Mouse (Mus musculus) ES-E14 (cell line): ENCODE results near the gene Iqschfp. TPM values are rescaled to one million over a fixed set of nuclear protein-coding genes. Genes with fewer than 3 reads are reported as not detected.

Experiments used
- DNase-seq: peaks from one replicate; pipeline ENCODE4 v3.0.0-alpha.2; 2013; ENCODE audit warnings: low read depth, low spot score
- H3K27ac ChIP-seq: 2 replicates; pipeline ENCODE4 v1.5.1; 2012; ENCODE audit warnings: low read depth, mild to moderate bottlenecking, low read length, moderate library complexity, mixed read lengths; ENCODE audit not compliant: poor library complexity, insufficient read depth, severe bottlenecking
- H3K36me3 ChIP-seq: 2 replicates; pipeline ENCODE4 v1.6.1; 2012; ENCODE audit warnings: mild to moderate bottlenecking, low read length, moderate library complexity, mixed read lengths; ENCODE audit not compliant: control insufficient read depth, poor library complexity, insufficient read depth, severe bottlenecking
- H3K4me1 ChIP-seq, 2 experiments: fragments of 150-350 bp in 1 of 2; sonication (generic) in 1 of 2; 2 replicates each; pipeline ENCODE4 v1.6.1; 2012; ENCODE audit warnings: low read length in 2 of 2, mild to moderate bottlenecking in 1 of 2, mixed read lengths in 1 of 2; ENCODE audit not compliant: control insufficient read depth in 2 of 2, insufficient read depth in 2 of 2, poor library complexity in 1 of 2
- H3K4me3 ChIP-seq, 2 experiments: fragments of 150-350 bp in 1 of 2; sonication (generic) in 1 of 2; 2 replicates each; pipeline ENCODE4 v1.5.1; 2012; ENCODE audit warnings: low read length in 2 of 2, low read depth in 1 of 2, mild to moderate bottlenecking in 1 of 2, mixed read lengths in 1 of 2; ENCODE audit not compliant: insufficient read depth in 1 of 2, poor library complexity in 1 of 2, severe bottlenecking in 1 of 2
- H3K9ac ChIP-seq: 2 replicates; pipeline ENCODE4 v1.6.1; 2012; ENCODE audit warnings: low read depth, mild to moderate bottlenecking, low read length, mixed read lengths; ENCODE audit not compliant: poor library complexity, insufficient read depth, severe bottlenecking
- H3K9me3 ChIP-seq: fragments of 150-350 bp; sonication (generic); 2 replicates; pipeline ENCODE4 v1.6.1; 2012; ENCODE audit warnings: low read depth, mild to moderate bottlenecking, low read length; ENCODE audit not compliant: control insufficient read depth, insufficient read depth
- CHD2 ChIP-seq: IDR thresholded peaks from 2 replicates; pipeline ENCODE4 v1.6.1; 2014; ENCODE audit warnings: mild to moderate bottlenecking, low read depth, low read length, inconsistent platforms
- HCFC1 ChIP-seq: IDR thresholded peaks from 2 replicates; pipeline ENCODE4 v1.6.1; 2012; ENCODE audit warnings: low read length, inconsistent platforms, borderline replicate concordance; ENCODE audit not compliant: insufficient read depth
- MAFK ChIP-seq: IDR thresholded peaks from 2 replicates; pipeline ENCODE4 v1.6.1; 2014; ENCODE audit warnings: mild to moderate bottlenecking, low read depth, low read length, inconsistent platforms; ENCODE audit not compliant: insufficient read depth
- ZC3H11A ChIP-seq: IDR thresholded peaks from 2 replicates; pipeline ENCODE4 v1.6.1; 2012; ENCODE audit warnings: low read depth, mild to moderate bottlenecking, inconsistent platforms, low read length, borderline replicate concordance
- ZNF384 ChIP-seq: IDR thresholded peaks from 2 replicates; pipeline ENCODE4 v1.6.1; 2012; ENCODE audit warnings: low read depth, low read length, inconsistent platforms
- in situ Hi-C, 2 experiments: fragments of 600-800 bp; cut with MboI; formaldehyde crosslinking; loops; one replicate each; pipeline ENCODE4 v1.15.1; 2025; ENCODE audit warnings: low sequenced_read_pairs in 2 of 2, inconsistent platforms in 1 of 2; ENCODE audit not compliant: unreplicated experiment in 2 of 2
- total RNA-seq: library from RNA; depleted of rRNA; stranded (reverse); fragments of 300-350 nt; gene quantifications from 2 replicates; pipeline ENCODE4 v1.2.3, GENCODE M21; 2012

The Iqschfp gene
- total RNA-seq, 1 experiment: not detected

GRCm38 (mm10) chr3:67925453-67925852, 33.4 kb downstream of the Iqschfp start:
- Histone ChIP-seq H3K36me3 (no peaks in the 10 kb centered on the region), H3K4me3 (no peak overlapping the region), H3K4me1 (no peaks in the 10 kb centered on the region), H3K9ac (no peak overlapping the region), H3K9me3 (no peaks in the 10 kb centered on the region), H3K27ac (no peak overlapping the region)
- DNase-seq: no peak
- in situ Hi-C loops: no loop called here
- TF ChIP-seq ZC3H11A: no peak

DNA sequence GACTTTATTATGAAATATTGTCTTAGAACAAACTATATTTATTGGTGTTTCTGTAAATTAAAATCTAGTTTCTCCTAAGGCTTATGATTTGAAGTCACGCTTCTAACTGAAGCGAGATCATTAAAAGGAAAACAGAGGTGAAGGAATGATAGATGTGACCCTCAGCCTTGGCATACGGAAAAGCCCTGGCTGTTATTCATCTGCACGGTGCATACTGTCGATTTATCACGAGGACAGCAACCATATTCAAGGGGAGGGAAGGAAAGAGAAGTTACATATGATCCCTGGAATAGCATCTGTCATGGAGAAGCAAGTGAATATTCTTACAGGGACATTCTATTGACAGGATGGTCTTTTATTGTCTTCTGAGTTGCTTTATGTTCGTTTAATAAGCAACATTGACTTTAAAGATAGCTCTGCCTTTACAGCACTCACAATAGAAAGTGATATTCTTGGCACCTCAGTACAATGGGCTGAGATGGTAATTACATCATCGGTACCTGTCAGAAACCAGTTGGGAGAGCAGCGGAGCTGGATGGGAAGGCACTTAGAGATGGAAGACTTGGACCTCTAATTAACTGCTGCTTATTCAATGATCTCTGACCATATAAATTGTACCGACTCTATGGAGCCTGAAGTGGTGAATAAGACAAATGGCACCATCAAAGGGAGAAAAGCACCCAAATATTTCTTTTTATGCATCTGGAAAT, 38.5 kb downstream of the Iqschfp start:
- Histone ChIP-seq H3K9me3 (no peaks in the 10 kb centered on the region), H3K4me3 (no peak overlapping the region)

GRCm38 (mm10) chr3:67931181-67931580, 39.1 kb downstream of the Iqschfp start:
- no peaks in the 10 kb centered on the region for H3K9me3 ChIP-seq
- no peak for TF ChIP-seq CHD2
- no peak for TF ChIP-seq ZC3H11A
- TF ChIP-seq ZNF384: no peak
- TF ChIP-seq MAFK: no peak
- no peak for TF ChIP-seq HCFC1
- no peaks in the 10 kb centered on the region for H3K4me1 ChIP-seq
- no peaks in the 10 kb centered on the region for H3K36me3 ChIP-seq
- no peak overlapping the region for H3K9ac ChIP-seq
- in situ Hi-C loops: no loop called here
- no peak overlapping the region for H3K4me3 ChIP-seq
- DNase-seq: no peak
- no peak overlapping the region for H3K27ac ChIP-seq

More for the DNA sequence above, 38.5 kb downstream of the Iqschfp start:
- in situ Hi-C loops: no loop called here
- Histone ChIP-seq H3K9ac (no peak overlapping the region), H3K4me1 (no peaks in the 10 kb centered on the region), H3K27ac (no peak overlapping the region), H3K36me3 (no peaks in the 10 kb centered on the region)
- DNase-seq: no peak
- no peak for TF ChIP-seq MAFK
- no peak for TF ChIP-seq ZNF384
- TF ChIP-seq HCFC1: no peak
- no peak for TF ChIP-seq ZC3H11A
- no peak for TF ChIP-seq CHD2

DNA sequence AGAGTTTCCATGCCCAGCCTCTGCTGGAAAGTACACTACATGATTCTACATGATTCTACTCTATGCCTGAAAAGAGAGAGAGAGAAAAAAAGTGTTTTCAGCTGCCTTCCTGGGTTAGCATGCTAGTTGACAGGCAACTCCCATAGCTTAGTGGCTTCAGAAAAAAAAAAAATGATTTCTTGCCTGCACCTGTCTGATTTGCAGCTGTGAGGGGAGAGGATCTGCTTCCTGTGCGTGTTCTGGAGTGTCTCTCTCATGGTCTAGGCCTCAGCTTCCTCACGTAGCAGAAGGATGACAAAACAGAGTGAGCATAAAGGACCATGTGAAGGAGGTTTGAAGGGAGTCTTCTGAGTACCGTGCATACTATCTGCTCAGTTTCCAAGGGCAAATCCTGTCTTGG, 39.9 kb downstream of the Iqschfp start:
- Histone ChIP-seq H3K9ac (no peak overlapping the region), H3K4me3 (no peak overlapping the region), H3K27ac (no peak overlapping the region), H3K4me1 (no peaks in the 10 kb centered on the region), H3K9me3 (no peaks in the 10 kb centered on the region), H3K36me3 (no peaks in the 10 kb centered on the region)
- no peak for DNase-seq
- in situ Hi-C loops: no loop called here
- TF ChIP-seq ZC3H11A (no peak), CHD2 (no peak), MAFK (no peak), HCFC1 (no peak)

DNA sequence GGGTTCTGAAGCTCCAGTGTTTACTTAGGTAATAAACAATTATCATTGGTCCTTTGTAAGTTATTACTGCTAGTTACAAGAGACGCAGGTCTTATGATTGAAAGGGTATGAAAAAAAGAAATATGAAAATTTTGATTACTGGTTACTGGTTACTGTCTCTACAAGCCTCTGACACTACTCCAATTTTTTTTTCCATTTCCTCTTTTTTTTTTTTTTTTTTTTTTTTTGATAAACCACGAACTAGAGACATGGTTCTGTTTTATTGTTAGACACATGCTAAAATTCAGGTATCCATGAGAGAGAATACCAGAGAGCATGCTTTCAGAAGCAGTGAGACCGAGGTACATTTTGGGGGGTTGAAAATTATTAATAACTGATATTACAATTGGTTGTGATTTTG, 43.8 kb downstream of the Iqschfp start:
- TF ChIP-seq MAFK (no peak), HCFC1 (no peak), ZNF384 (no peak), ZC3H11A (no peak), CHD2 (no peak)
- Histone ChIP-seq H3K4me3 (no peak overlapping the region), H3K9ac (no peak overlapping the region)

More for the DNA sequence above, 43.8 kb downstream of the Iqschfp start:
- Histone ChIP-seq H3K9me3 (no peaks in the 10 kb centered on the region), H3K4me1 (no peaks in the 10 kb centered on the region), H3K36me3 (no peaks in the 10 kb centered on the region), H3K27ac (no peak overlapping the region)
- in situ Hi-C loops: no loop called here
- no peak for DNase-seq
